Mouse (Mus musculus): ENCODE results near the gene Tepsin. TPM values are rescaled to one million over a fixed set of nuclear protein-coding genes. Genes with fewer than 3 reads are reported as not detected.
A peak's percentile ranks its signal among the peaks of the same experiment; 100 is the strongest.

The Tepsin gene
- polyA plus RNA-seq, 1 experiment from 2014 or later = 14.2 TPM

- Histone ChIP-seq H3K9ac (ENCODE audit: low read length) (no peak overlapping the region), H3K27me3 (ENCODE audit: control insufficient read depth, insufficient read depth, low read length) (no peaks in the 10 kb centered on the region), H3K9me3 (ENCODE audit: control insufficient read depth, low read length) (no peaks in the 10 kb centered on the region), H3K4me1 (ENCODE audit: control insufficient read depth, insufficient read depth, low read length) (no peaks in the 10 kb centered on the region), H3K27ac (ENCODE audit: low read depth, low read length) (no peak overlapping the region), H3K4me2 (no peak overlapping the region), H3K36me3 (ENCODE audit: control insufficient read depth, insufficient read depth, low read length) (peaks cover 13% of the 10 kb centered on the region), H3K4me3 (ENCODE audit: low read depth, low read length) (no peak overlapping the region)
- ATAC-seq (ENCODE audit: low FRiP score) = no peak
- no peak for DNase-seq (ENCODE audit: low spot score, missing footprints)
- 32% methylated on average over 12 of the region's 12 CpGs for whole genome bisulfite sequencing
Measured at GRCm38 (mm10) chr11:120071065-120071464, 27.5 kb downstream of the Tepsin start.

DNA sequence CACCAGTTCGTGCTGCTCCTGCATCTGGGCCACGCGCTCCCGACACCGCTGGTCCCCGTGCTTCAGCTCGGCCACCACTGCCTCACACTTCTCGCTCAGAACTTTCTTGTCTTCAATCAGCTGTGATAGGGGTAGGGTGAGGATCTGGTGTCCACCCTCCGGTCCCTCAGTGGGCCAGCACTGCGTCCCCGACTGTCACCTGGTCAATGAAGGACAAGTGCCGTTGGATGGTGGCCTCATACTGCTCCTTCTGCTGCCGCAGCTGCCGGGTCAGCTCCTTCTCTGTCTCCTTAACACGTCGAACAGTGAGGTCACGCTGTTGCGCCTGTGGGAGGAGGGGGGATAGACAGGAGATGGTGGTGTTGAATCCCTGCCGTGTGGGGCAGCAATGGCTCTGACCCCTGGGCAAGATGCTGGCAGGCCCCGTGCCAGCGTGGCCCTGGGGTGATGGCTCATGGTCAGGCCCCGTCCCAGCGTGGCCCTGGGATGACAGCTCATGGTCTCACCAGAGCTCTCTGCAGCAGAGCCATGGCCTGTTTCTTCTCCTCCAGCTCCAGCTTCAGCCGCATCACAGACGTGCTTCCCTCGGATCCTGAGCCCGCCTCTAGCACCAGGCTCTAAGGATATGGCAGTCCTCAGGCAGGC is 28.1 kb downstream of the Tepsin start:
- Histone ChIP-seq H3K27ac (ENCODE audit: low read depth, low read length) (no peak overlapping the region), H3K4me3 (ENCODE audit: low read depth, low read length) (no peak overlapping the region), H3K4me2 (no peak overlapping the region), H3K9me3 (ENCODE audit: control insufficient read depth, low read length) (no peaks in the 10 kb centered on the region), H3K9ac (ENCODE audit: low read length) (no peak overlapping the region), H3K36me3 (ENCODE audit: control insufficient read depth, insufficient read depth, low read length) (peaks cover 13% of the 10 kb centered on the region), H3K27me3 (ENCODE audit: control insufficient read depth, insufficient read depth, low read length) (no peaks in the 10 kb centered on the region), H3K4me1 (ENCODE audit: control insufficient read depth, insufficient read depth, low read length) (no peaks in the 10 kb centered on the region)
- 93% methylated on average over 27 of the region's 27 CpGs for WGBS
- ATAC-seq (ENCODE audit: low FRiP score) = no peak
- DNase-seq (ENCODE audit: low spot score, missing footprints) = no peak

GRCm38 (mm10) chr11:120069261-120069660 is 29.3 kb downstream of the Tepsin start:
- Histone ChIP-seq H3K4me1 (ENCODE audit: control insufficient read depth, insufficient read depth, low read length) (no peaks in the 10 kb centered on the region), H3K9ac (ENCODE audit: low read length) (no peak overlapping the region), H3K36me3 (ENCODE audit: control insufficient read depth, insufficient read depth, low read length) (peaks cover 16% of the 10 kb centered on the region), H3K4me2 (no peak overlapping the region), H3K27me3 (ENCODE audit: control insufficient read depth, insufficient read depth, low read length) (no peaks in the 10 kb centered on the region), H3K27ac (ENCODE audit: low read depth, low read length) (no peak overlapping the region), H3K9me3 (ENCODE audit: control insufficient read depth, low read length) (no peaks in the 10 kb centered on the region), H3K4me3 (ENCODE audit: low read depth, low read length) (no peak overlapping the region)
- DNase-seq (ENCODE audit: low spot score, missing footprints) (no peak), ATAC-seq (ENCODE audit: low FRiP score) (no peak)
- WGBS = 63% methylated on average over 11 of the region's 11 CpGs

DNA sequence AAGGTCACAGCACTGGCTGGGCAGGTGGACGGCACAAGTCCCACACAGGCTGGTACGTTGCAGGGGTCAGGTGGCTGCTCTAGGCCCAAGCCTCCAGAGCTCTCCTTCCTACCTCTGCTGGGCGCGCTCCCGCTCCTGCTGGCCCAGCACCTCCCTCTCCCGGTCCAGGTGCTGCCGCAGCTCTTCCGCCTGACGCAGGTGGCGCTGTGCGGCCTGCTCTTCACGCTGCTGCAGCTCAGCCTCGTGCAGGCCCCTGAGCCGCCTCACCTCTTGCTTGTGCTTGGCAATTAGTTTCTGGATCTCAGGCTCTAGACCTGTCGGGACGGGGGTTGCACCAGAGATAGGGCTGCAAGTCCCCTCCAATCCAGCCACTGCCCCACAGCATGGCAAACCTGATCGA is 30.7 kb downstream of the Tepsin start:
- DNase-seq (ENCODE audit: low spot score, missing footprints) (no peak), ATAC-seq (ENCODE audit: low FRiP score) (no peak)
- Histone ChIP-seq H3K4me3 (ENCODE audit: low read depth, low read length) (no peak overlapping the region), H3K27me3 (ENCODE audit: control insufficient read depth, insufficient read depth, low read length) (no peaks in the 10 kb centered on the region), H3K9me3 (ENCODE audit: control insufficient read depth, low read length) (no peaks in the 10 kb centered on the region), H3K4me1 (ENCODE audit: control insufficient read depth, insufficient read depth, low read length) (no peaks in the 10 kb centered on the region), H3K27ac (ENCODE audit: low read depth, low read length) (no peak overlapping the region), H3K36me3 (ENCODE audit: control insufficient read depth, insufficient read depth, low read length) (peaks cover 16% of the 10 kb centered on the region), H3K4me2 (no peak overlapping the region), H3K9ac (ENCODE audit: low read length) (no peak overlapping the region)
- WGBS = 41% methylated on average over 17 of the region's 17 CpGs

DNA sequence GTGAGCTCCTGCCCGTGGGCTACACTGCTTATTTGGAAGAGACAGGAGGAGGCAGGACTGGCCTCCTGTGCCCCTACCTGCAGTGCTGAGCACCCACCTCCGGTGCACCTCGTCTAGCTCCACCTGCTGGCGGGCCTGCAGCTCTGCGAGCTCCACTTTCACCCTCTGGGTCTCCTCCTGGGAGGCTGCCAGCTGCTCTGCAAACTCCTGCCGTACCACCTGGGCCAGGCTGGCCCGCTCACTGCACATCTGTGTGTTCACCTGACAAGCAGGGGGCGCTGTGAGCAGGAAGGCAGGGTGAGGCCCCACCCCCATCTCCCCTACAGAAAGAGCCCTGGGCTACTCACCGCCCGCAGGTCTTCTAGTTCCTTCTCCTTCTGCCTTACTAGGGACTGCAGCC is 33.2 kb downstream of the Tepsin start:
- H3K9ac ChIP-seq (ENCODE audit: low read length) = no peak overlapping the region
- H3K9me3 ChIP-seq (ENCODE audit: control insufficient read depth, low read length) = no peaks in the 10 kb centered on the region
- no peak overlapping the region for H3K4me3 ChIP-seq (ENCODE audit: low read depth, low read length)
- WGBS = 44% methylated on average over 10 of the region's 10 CpGs
- peaks cover 13% of the 10 kb centered on the region for H3K36me3 ChIP-seq (ENCODE audit: control insufficient read depth, insufficient read depth, low read length)
- no peaks in the 10 kb centered on the region for H3K27me3 ChIP-seq (ENCODE audit: control insufficient read depth, insufficient read depth, low read length)
- no peak overlapping the region for H3K4me2 ChIP-seq
- DNase-seq (ENCODE audit: low spot score, missing footprints) = peak; percentile 90
- H3K4me1 ChIP-seq (ENCODE audit: control insufficient read depth, insufficient read depth, low read length) = no peaks in the 10 kb centered on the region
- H3K27ac ChIP-seq (ENCODE audit: low read depth, low read length) = no peak overlapping the region
- ATAC-seq (ENCODE audit: low FRiP score) = peak; percentile 36; the same call in 1 of the 2 replicates

DNA sequence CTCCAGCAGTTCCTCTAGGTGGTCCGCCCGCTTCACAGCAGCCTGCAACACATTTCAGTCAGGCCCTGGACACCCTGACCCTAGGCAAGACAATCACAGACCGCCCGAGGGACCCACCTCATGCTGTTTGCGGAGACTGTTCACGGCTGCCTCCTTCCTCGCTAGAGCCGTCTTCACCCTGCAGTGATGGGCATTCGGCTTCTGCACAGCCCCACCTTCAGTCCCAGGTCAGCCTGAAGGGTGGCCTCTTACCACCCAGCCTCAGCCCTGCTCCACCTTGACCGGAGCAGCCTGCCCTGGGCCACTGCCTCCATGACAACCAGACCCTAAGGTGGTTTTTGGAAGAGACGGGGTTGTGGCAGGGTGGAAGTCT is 33.9 kb downstream of the Tepsin start:
- 91% methylated on average over 11 of the region's 11 CpGs for WGBS
- Histone ChIP-seq H3K27me3 (ENCODE audit: control insufficient read depth, insufficient read depth, low read length) (no peaks in the 10 kb centered on the region), H3K36me3 (ENCODE audit: control insufficient read depth, insufficient read depth, low read length) (peaks cover 13% of the 10 kb centered on the region), H3K4me2 (no peak overlapping the region), H3K9me3 (ENCODE audit: control insufficient read depth, low read length) (no peaks in the 10 kb centered on the region), H3K27ac (ENCODE audit: low read depth, low read length) (no peak overlapping the region), H3K9ac (ENCODE audit: low read length) (no peak overlapping the region), H3K4me1 (ENCODE audit: control insufficient read depth, insufficient read depth, low read length) (no peaks in the 10 kb centered on the region), H3K4me3 (ENCODE audit: low read depth, low read length) (no peak overlapping the region)
- DNase-seq (ENCODE audit: low spot score, missing footprints) = no peak
- ATAC-seq (ENCODE audit: low FRiP score) = no peak

- no peak for DNase-seq (ENCODE audit: low spot score, missing footprints)
- H3K27ac ChIP-seq (ENCODE audit: low read depth, low read length) = no peak overlapping the region
- no peaks in the 10 kb centered on the region for H3K9me3 ChIP-seq (ENCODE audit: control insufficient read depth, low read length)
- H3K27me3 ChIP-seq (ENCODE audit: control insufficient read depth, insufficient read depth, low read length) = no peaks in the 10 kb centered on the region
- no peak for ATAC-seq (ENCODE audit: low FRiP score)
- H3K36me3 ChIP-seq (ENCODE audit: control insufficient read depth, insufficient read depth, low read length) = peaks cover 13% of the 10 kb centered on the region
- WGBS = 88% methylated on average over 13 of the region's 13 CpGs
- no peaks in the 10 kb centered on the region for H3K4me1 ChIP-seq (ENCODE audit: control insufficient read depth, insufficient read depth, low read length)
- no peak overlapping the region for H3K4me2 ChIP-seq
- H3K4me3 ChIP-seq (ENCODE audit: low read depth, low read length) = no peak overlapping the region
- no peak overlapping the region for H3K9ac ChIP-seq (ENCODE audit: low read length)
Measured at GRCm38 (mm10) chr11:120064006-120064667, 34.4 kb downstream of the Tepsin start.

DNA sequence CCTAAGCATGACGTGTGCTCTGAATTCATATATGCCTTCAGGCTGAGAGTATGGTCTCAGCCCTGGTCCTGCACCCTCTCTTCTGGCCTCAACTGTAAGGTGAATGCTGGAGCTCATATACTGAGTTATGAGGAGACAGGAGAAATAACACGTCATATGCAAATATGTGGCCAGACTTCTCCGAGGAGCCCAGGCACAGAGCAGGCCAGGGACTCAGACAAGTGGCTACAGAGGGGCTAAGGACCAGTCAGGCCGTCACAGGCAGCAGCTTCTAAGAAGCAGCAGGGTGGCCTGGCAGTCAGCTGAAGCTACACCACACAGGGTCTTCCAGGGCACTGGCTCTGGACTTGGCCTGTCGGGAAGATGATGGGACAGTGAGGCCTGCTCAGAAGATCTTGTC is 35.2 kb downstream of the Tepsin start:
- H3K36me3 ChIP-seq (ENCODE audit: control insufficient read depth, insufficient read depth, low read length) = peaks cover 13% of the 10 kb centered on the region
- ATAC-seq (ENCODE audit: low FRiP score) = no peak
- no peaks in the 10 kb centered on the region for H3K9me3 ChIP-seq (ENCODE audit: control insufficient read depth, low read length)
- H3K4me2 ChIP-seq = no peak overlapping the region
- WGBS = 91% methylated on average over 5 of the region's 5 CpGs
- no peak for DNase-seq (ENCODE audit: low spot score, missing footprints)
- H3K27ac ChIP-seq (ENCODE audit: low read depth, low read length) = no peak overlapping the region
- no peak overlapping the region for H3K9ac ChIP-seq (ENCODE audit: low read length)
- H3K4me3 ChIP-seq (ENCODE audit: low read depth, low read length) = no peak overlapping the region
- H3K4me1 ChIP-seq (ENCODE audit: control insufficient read depth, insufficient read depth, low read length) = no peaks in the 10 kb centered on the region
- no peaks in the 10 kb centered on the region for H3K27me3 ChIP-seq (ENCODE audit: control insufficient read depth, insufficient read depth, low read length)

DNA sequence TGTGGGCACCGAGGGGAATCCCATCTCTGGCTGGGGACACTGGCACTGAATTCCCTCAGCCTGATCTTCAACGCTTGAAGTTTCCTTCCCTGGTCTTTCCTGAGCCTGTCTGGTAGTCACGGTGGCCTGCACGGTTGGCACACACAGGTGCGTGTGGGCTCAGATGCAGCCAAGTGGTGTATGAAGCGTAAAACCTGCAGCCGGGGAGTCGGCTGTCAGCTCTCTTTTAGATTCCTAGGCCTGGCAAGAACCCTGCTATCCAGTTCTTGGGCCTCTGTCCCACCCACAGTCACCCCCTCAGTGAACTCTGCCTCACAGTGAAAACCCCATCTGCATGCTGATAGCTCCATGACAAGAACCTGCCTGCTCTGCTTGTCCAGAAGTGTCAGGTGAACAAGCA is 37.9 kb downstream of the Tepsin start:
- Histone ChIP-seq H3K9ac (ENCODE audit: low read length) (no peak overlapping the region), H3K4me2 (no peak overlapping the region), H3K27me3 (ENCODE audit: control insufficient read depth, insufficient read depth, low read length) (no peaks in the 10 kb centered on the region), H3K36me3 (ENCODE audit: control insufficient read depth, insufficient read depth, low read length) (0 out of 2 replicates have a peak, but pooled peaks cover 3% of the 10 kb centered on the region), H3K4me1 (ENCODE audit: control insufficient read depth, insufficient read depth, low read length) (no peaks in the 10 kb centered on the region), H3K4me3 (ENCODE audit: low read depth, low read length) (no peak overlapping the region), H3K9me3 (ENCODE audit: control insufficient read depth, low read length) (no peaks in the 10 kb centered on the region), H3K27ac (ENCODE audit: low read depth, low read length) (no peak overlapping the region)
- WGBS = 87% methylated on average over 8 of the region's 8 CpGs
- ATAC-seq (ENCODE audit: low FRiP score) (no peak), DNase-seq (ENCODE audit: low spot score, missing footprints) (no peak)
